Mouse (Mus musculus) hindbrain, embryonic 13.5 days (tissue): ENCODE measurements at regions not wholly inside any gene's neighbourhood (a gene's known extent, or its start where the extent isn't known, plus 50 kb on each side); places are given as distances from the start of the nearest gene placed in this dataset.

Experiments
- ATAC-seq: fragments of 200-750 bp; cut with Nextera tagmentation; 2 replicates; pipeline ENCODE4 v1.8.0; 2017; ENCODE audit warnings: moderate TSS enrichment; ENCODE audit not compliant: low FRiP score
- H3K27ac ChIP-seq: fragments of 300-500 bp; sonication (generic); 2 replicates; pipeline ENCODE4 v1.5.1; 2015; ENCODE audit warnings: inconsistent platforms, mild to moderate bottlenecking, moderate library complexity
- H3K27me3 ChIP-seq: fragments of 300-500 bp; sonication (generic); 2 replicates; pipeline ENCODE4 v1.6.1; 2015; ENCODE audit warnings: mild to moderate bottlenecking, inconsistent platforms
- H3K36me3 ChIP-seq: fragments of 300-500 bp; sonication (generic); 2 replicates; pipeline ENCODE4 v1.6.1; 2015; ENCODE audit warnings: mild to moderate bottlenecking, inconsistent platforms
- H3K4me1 ChIP-seq: fragments of 300-500 bp; sonication (generic); replicated peaks from 2 replicates; pipeline ENCODE4 v1.6.1; 2015; ENCODE audit warnings: inconsistent platforms
- H3K4me2 ChIP-seq: fragments of 300-500 bp; sonication (generic); 2 replicates; pipeline ENCODE4 v1.6.1; 2015; ENCODE audit warnings: inconsistent platforms, mild to moderate bottlenecking, moderate library complexity
- H3K4me3 ChIP-seq: fragments of 300-500 bp; sonication (generic); 2 replicates; pipeline ENCODE4 v1.5.1; 2015; ENCODE audit warnings: mild to moderate bottlenecking, inconsistent platforms
- H3K9ac ChIP-seq: fragments of 300-500 bp; sonication (generic); 2 replicates; pipeline ENCODE4 v1.6.1; 2015; ENCODE audit warnings: mild to moderate bottlenecking, inconsistent platforms
- H3K9me3 ChIP-seq: fragments of 300-500 bp; sonication (generic); 2 replicates; pipeline ENCODE4 v1.6.1; 2016; ENCODE audit warnings: inconsistent platforms
- WGBS: fragments of 180-500 bp; shearing (Covaris S2); methylation state at CpG from one replicate; pipeline ENCODE4 v1.1.7; 2015; 5-methylcytosine and 5-hydroxymethylcytosine counted together

- no peaks in the 10 kb centered on the region for H3K27me3 ChIP-seq
- no peaks in the 10 kb centered on the region for H3K36me3 ChIP-seq
- H3K4me2 ChIP-seq: peak overlapping the region; percentile 31
- no peak overlapping the region for H3K4me3 ChIP-seq
- peak overlapping the region; percentile 29; the same call in 1 of the 2 replicates for H3K9ac ChIP-seq
- WGBS: 22% methylated on average over 5 of the region's 5 CpGs
- H3K4me1 ChIP-seq: peaks cover 34% of the 10 kb centered on the region
- H3K27ac ChIP-seq: peak overlapping the region; percentile 88
- no peaks in the 10 kb centered on the region for H3K9me3 ChIP-seq
- ATAC-seq: peak; percentile 69; the same call in 1 of the 2 replicates
These were observed 235.2 kb upstream of the Hnrnpa3 start for GRCm38 (mm10) chr2:75423872-75424271.

- no peaks in the 10 kb centered on the region for H3K36me3 ChIP-seq
- H3K4me2 ChIP-seq: peak overlapping the region; percentile 31
- no peaks in the 10 kb centered on the region for H3K9me3 ChIP-seq
- H3K9ac ChIP-seq: no peak overlapping the region
- H3K27ac ChIP-seq: peak overlapping the region; percentile 88
- ATAC-seq: no peak
- WGBS: 30% methylated on average over 7 of the region's 7 CpGs
- no peaks in the 10 kb centered on the region for H3K27me3 ChIP-seq
- no peak overlapping the region for H3K4me3 ChIP-seq
- H3K4me1 ChIP-seq: peaks cover 34% of the 10 kb centered on the region
These were observed 234.7 kb upstream of the Hnrnpa3 start for GRCm38 (mm10) chr2:75424363-75424762.

- WGBS: 51% methylated on average over 14 of the region's 14 CpGs
- H3K27ac ChIP-seq: peak overlapping the region; percentile 88
- peak overlapping the region; percentile 25 for H3K4me2 ChIP-seq
- H3K4me1 ChIP-seq: peaks cover 34% of the 10 kb centered on the region
- no peaks in the 10 kb centered on the region for H3K9me3 ChIP-seq
- 0 out of 2 replicates have a peak overlapping the region, but pooled peaks have one; percentile 8 for H3K9ac ChIP-seq
- no peaks in the 10 kb centered on the region for H3K27me3 ChIP-seq
- no peaks in the 10 kb centered on the region for H3K36me3 ChIP-seq
- ATAC-seq: peak; percentile 33
- no peak overlapping the region for H3K4me3 ChIP-seq
These were observed 234.2 kb upstream of the Hnrnpa3 start for GRCm38 (mm10) chr2:75424911-75425310.

GRCm38 (mm10) chr2:75425384-75425783, 233.7 kb upstream of the Hnrnpa3 start:
- ATAC-seq: peak; percentile 50; the same call in 1 of the 2 replicates
- WGBS: 10% methylated on average over 7 of the region's 7 CpGs
- H3K4me2 ChIP-seq: no peak overlapping the region

GRCm38 (mm10) chr2:75425791-75426190, 233.3 kb upstream of the Hnrnpa3 start:
- H3K27ac ChIP-seq: peak overlapping the region; percentile 88
- ATAC-seq: no peak
- peak overlapping the region; percentile 24; the same call in 1 of the 2 replicates for H3K9ac ChIP-seq
- 36% methylated on average over 9 of the region's 9 CpGs for WGBS
- no peak overlapping the region for H3K4me3 ChIP-seq
- peaks cover 34% of the 10 kb centered on the region for H3K4me1 ChIP-seq
- no peaks in the 10 kb centered on the region for H3K36me3 ChIP-seq
- H3K9me3 ChIP-seq: no peaks in the 10 kb centered on the region
- H3K4me2 ChIP-seq: 0 out of 2 replicates have a peak overlapping the region, but pooled peaks have one; percentile 21
- H3K27me3 ChIP-seq: no peaks in the 10 kb centered on the region

More at GRCm38 (mm10) chr2:75425384-75425783, 233.7 kb upstream of the Hnrnpa3 start:
- Histone ChIP-seq H3K27me3 (no peaks in the 10 kb centered on the region), H3K4me3 (no peak overlapping the region), H3K4me1 (peaks cover 34% of the 10 kb centered on the region), H3K9ac (0 out of 2 replicates have a peak overlapping the region, but pooled peaks have one; percentile 24), H3K9me3 (no peaks in the 10 kb centered on the region), H3K27ac (peak overlapping the region; percentile 88), H3K36me3 (no peaks in the 10 kb centered on the region)

GRCm38 (mm10) chr2:75427936-75428458, 231.1 kb upstream of the Hnrnpa3 start:
- Histone ChIP-seq H3K27ac (no peak overlapping the region), H3K4me3 (no peak overlapping the region), H3K27me3 (no peaks in the 10 kb centered on the region), H3K4me2 (no peak overlapping the region), H3K9me3 (no peaks in the 10 kb centered on the region), H3K9ac (no peak overlapping the region), H3K36me3 (no peaks in the 10 kb centered on the region), H3K4me1 (peaks cover 28% of the 10 kb centered on the region)
- 96% methylated on average over 4 of the region's 4 CpGs for WGBS
- no peak for ATAC-seq

GRCm38 (mm10) chr2:75430161-75430940, 228.7 kb upstream of the Hnrnpa3 start:
- H3K27ac ChIP-seq: no peak overlapping the region
- H3K27me3 ChIP-seq: no peaks in the 10 kb centered on the region
- H3K4me3 ChIP-seq: no peak overlapping the region
- H3K9me3 ChIP-seq: no peaks in the 10 kb centered on the region
- WGBS: 90% methylated on average over 4 of the region's 4 CpGs
- no peak for ATAC-seq
- H3K36me3 ChIP-seq: no peaks in the 10 kb centered on the region
- H3K4me2 ChIP-seq: no peak overlapping the region
- H3K9ac ChIP-seq: no peak overlapping the region
- H3K4me1 ChIP-seq: peaks cover 8% of the 10 kb centered on the region

- no peaks in the 10 kb centered on the region for H3K27me3 ChIP-seq
- no peak for ATAC-seq
- 87% methylated on average over 6 of the region's 6 CpGs for WGBS
- H3K27ac ChIP-seq: no peak overlapping the region
- no peaks in the 10 kb centered on the region for H3K4me1 ChIP-seq
- H3K9me3 ChIP-seq: no peaks in the 10 kb centered on the region
- no peak overlapping the region for H3K4me3 ChIP-seq
- no peak overlapping the region for H3K9ac ChIP-seq
- H3K36me3 ChIP-seq: no peaks in the 10 kb centered on the region
- H3K4me2 ChIP-seq: no peak overlapping the region
These were observed 227.1 kb upstream of the Hnrnpa3 start for GRCm38 (mm10) chr2:75431981-75432380.

GRCm38 (mm10) chr2:75434521-75434920, 224.5 kb upstream of the Hnrnpa3 start:
- WGBS: 87% methylated on average over 17 of the region's 17 CpGs
- H3K36me3 ChIP-seq: no peaks in the 10 kb centered on the region
- no peak overlapping the region for H3K4me2 ChIP-seq
- no peak overlapping the region for H3K4me3 ChIP-seq
- H3K9ac ChIP-seq: no peak overlapping the region
- H3K4me1 ChIP-seq: no peaks in the 10 kb centered on the region
- no peak for ATAC-seq
- H3K27me3 ChIP-seq: no peaks in the 10 kb centered on the region
- no peak overlapping the region for H3K27ac ChIP-seq
- H3K9me3 ChIP-seq: no peaks in the 10 kb centered on the region

GRCm38 (mm10) chr2:75439522-75440230, 219.4 kb upstream of the Hnrnpa3 start:
- H3K9me3 ChIP-seq: no peaks in the 10 kb centered on the region
- no peak overlapping the region for H3K27ac ChIP-seq
- no peak overlapping the region for H3K4me2 ChIP-seq
- no peaks in the 10 kb centered on the region for H3K36me3 ChIP-seq
- H3K4me1 ChIP-seq: 0 out of 2 replicates have a peak, but pooled peaks cover 5% of the 10 kb centered on the region
- no peaks in the 10 kb centered on the region for H3K27me3 ChIP-seq
- 84% methylated on average over 10 of the region's 10 CpGs for WGBS
- H3K4me3 ChIP-seq: no peak overlapping the region
- ATAC-seq: no peak
- H3K9ac ChIP-seq: no peak overlapping the region

- Histone ChIP-seq H3K27me3 (no peaks in the 10 kb centered on the region), H3K36me3 (no peaks in the 10 kb centered on the region), H3K4me2 (no peak overlapping the region), H3K9ac (no peak overlapping the region), H3K27ac (peak overlapping the region; percentile 55; the same call in 1 of the 2 replicates), H3K4me3 (no peak overlapping the region), H3K4me1 (peaks cover 13% of the 10 kb centered on the region), H3K9me3 (no peaks in the 10 kb centered on the region)
- WGBS: 45% methylated on average over 1 of the region's 1 CpGs
- no peak for ATAC-seq
These were observed 216.4 kb upstream of the Hnrnpa3 start for GRCm38 (mm10) chr2:75442632-75443031.

GRCm38 (mm10) chr2:75445189-75445588, 213.9 kb upstream of the Hnrnpa3 start:
- no peaks in the 10 kb centered on the region for H3K27me3 ChIP-seq
- no peak overlapping the region for H3K9ac ChIP-seq
- no peak overlapping the region for H3K4me3 ChIP-seq
- ATAC-seq: no peak
- H3K4me1 ChIP-seq: peaks cover 20% of the 10 kb centered on the region
- no peak overlapping the region for H3K27ac ChIP-seq
- H3K4me2 ChIP-seq: no peak overlapping the region
- no peaks in the 10 kb centered on the region for H3K9me3 ChIP-seq
- H3K36me3 ChIP-seq: no peaks in the 10 kb centered on the region
